Mouse (Mus musculus): ENCODE data around the gene Klk1b1. TPM values are rescaled to one million over a fixed set of nuclear protein-coding genes. Genes with fewer than 3 reads are reported as not detected.

Gene Klk1b1
- polyA plus RNA-seq, 1 experiment, result not detected

DNA sequence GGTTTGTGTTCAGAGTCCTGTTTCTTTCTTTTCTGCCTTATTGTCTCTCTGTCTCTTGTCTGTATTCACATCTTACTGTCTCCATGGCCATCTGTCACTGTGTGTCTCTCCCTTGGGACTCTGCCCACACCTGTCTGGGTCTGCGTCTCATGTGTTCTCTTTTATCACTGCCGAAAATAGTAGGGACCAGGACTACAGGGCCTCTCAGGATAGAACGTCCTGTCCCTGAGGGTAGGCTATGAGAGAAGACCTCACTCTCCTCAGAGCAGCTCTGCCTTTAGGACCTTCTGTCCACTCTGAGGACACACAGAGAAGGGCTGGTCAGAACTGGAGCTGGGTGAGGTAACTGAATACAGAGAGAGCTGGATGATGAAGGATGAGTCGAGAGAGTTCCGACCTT lies 48.5 kb downstream of the Klk1b1 start:
- no peaks in the 10 kb centered on the region for H3K27me3 ChIP-seq (ENCODE audit: control insufficient read depth, insufficient read depth, insufficient read length)
- TF ChIP-seq MAX (IDR thresholded peaks at IDR 0.05), result no peak
- TF ChIP-seq MYOG (IDR thresholded peaks at IDR 0.05; ENCODE audit: control insufficient read depth, extremely low read depth, insufficient read length), result no peak
- TF ChIP-seq FOSL1 (IDR thresholded peaks at IDR 0.05; ENCODE audit: insufficient read depth, low read length, poor library complexity, severe bottlenecking), result no peak
- TF ChIP-seq CEBPB (IDR thresholded peaks at IDR 0.05; ENCODE audit: low read depth), result no peak
- no peak for TF ChIP-seq CTCF (IDR thresholded peaks at IDR 0.05; ENCODE audit: control insufficient read depth, insufficient read depth, insufficient read length)
- TF ChIP-seq MYOD1 (IDR thresholded peaks at IDR 0.05; ENCODE audit: control insufficient read depth, insufficient read length, low read depth), result no peak
- TF ChIP-seq USF1 (IDR thresholded peaks at IDR 0.05; ENCODE audit: low read depth), result no peak
- no peak overlapping the region for H3K4me3 ChIP-seq (ENCODE audit: insufficient read depth, poor library complexity, severe bottlenecking)
- no peak overlapping the region for H3ac ChIP-seq (ENCODE audit: control insufficient read depth, insufficient read length, low read depth)
- H3K79me3 ChIP-seq (ENCODE audit: low read depth), result no peaks in the 10 kb centered on the region
- H3K79me2 ChIP-seq (ENCODE audit: control insufficient read depth, insufficient read depth), result no peaks in the 10 kb centered on the region
- no peaks in the 10 kb centered on the region for H3K36me3 ChIP-seq (ENCODE audit: control insufficient read depth, insufficient read depth)

Other genes with a start within 250 kb of the Klk1b1 start
- not detected for gene Klk12, start 197.9 kb upstream of the Klk1b1 start, polyA plus RNA-seq (2012; fragmentation: generic; extraction: Trizol)
- not detected for gene Klk11, start 192.1 kb upstream of the Klk1b1 start, polyA plus RNA-seq (2012; fragmentation: generic; extraction: Trizol)
- 2.1 TPM for gene Klk10, start 185.7 kb upstream of the Klk1b1 start, polyA plus RNA-seq (2012; fragmentation: generic; extraction: Trizol)
- gene Klk9, start 174.9 kb upstream of the Klk1b1 start, polyA plus RNA-seq (2012; fragmentation: generic; extraction: Trizol), result 0.16 TPM
- gene Klk8, start 169.2 kb upstream of the Klk1b1 start, polyA plus RNA-seq (2012; fragmentation: generic; extraction: Trizol), result 0.36 TPM
- not detected for gene Klk7, start 155.5 kb upstream of the Klk1b1 start, polyA plus RNA-seq (2012; fragmentation: generic; extraction: Trizol)
- 1.1 TPM for gene Klk6, start 142.3 kb upstream of the Klk1b1 start, polyA plus RNA-seq (2012; fragmentation: generic; extraction: Trizol)
- gene Klk5, start 124.8 kb upstream of the Klk1b1 start, polyA plus RNA-seq (2012; fragmentation: generic; extraction: Trizol), result not detected
- not detected for gene Klk4, start 85.6 kb upstream of the Klk1b1 start, polyA plus RNA-seq (2012; fragmentation: generic; extraction: Trizol)
- gene Klk15, start 33.0 kb upstream of the Klk1b1 start, polyA plus RNA-seq (2012; fragmentation: generic; extraction: Trizol), result not detected
- gene Klk1b8, start 16.1 kb upstream of the Klk1b1 start, polyA plus RNA-seq (2012; fragmentation: generic; extraction: Trizol), result not detected
- not detected for gene Klk1b9, start 9.3 kb downstream of the Klk1b1 start, polyA plus RNA-seq (2012; fragmentation: generic; extraction: Trizol)
- gene Klk1b11, start 29.1 kb downstream of the Klk1b1 start, polyA plus RNA-seq (2012; fragmentation: generic; extraction: Trizol), result not detected
- gene Klk1b26, start 45.4 kb downstream of the Klk1b1 start, polyA plus RNA-seq (2012; fragmentation: generic; extraction: Trizol), result not detected
- gene Klk1b27, start 85.5 kb downstream of the Klk1b1 start, polyA plus RNA-seq (2012; fragmentation: generic; extraction: Trizol), result not detected
- not detected for gene Klk1b21, start 135.6 kb downstream of the Klk1b1 start, polyA plus RNA-seq (2012; fragmentation: generic; extraction: Trizol)
- 0.19 TPM for gene Klk1b22, start 145.9 kb downstream of the Klk1b1 start, polyA plus RNA-seq (2012; fragmentation: generic; extraction: Trizol)
- gene Klk1b16, start 170.0 kb downstream of the Klk1b1 start, polyA plus RNA-seq (2012; fragmentation: generic; extraction: Trizol), result not detected
- not detected for gene Klk1b24, start 221.5 kb downstream of the Klk1b1 start, polyA plus RNA-seq (2012; fragmentation: generic; extraction: Trizol)
- not detected for gene Klk1b3, start 231.4 kb downstream of the Klk1b1 start, polyA plus RNA-seq (2012; fragmentation: generic; extraction: Trizol)
- gene Klk1b4, start 240.7 kb downstream of the Klk1b1 start, polyA plus RNA-seq (2012; fragmentation: generic; extraction: Trizol), result not detected
- gene Klk1b5, start 249.2 kb downstream of the Klk1b1 start, polyA plus RNA-seq (2012; fragmentation: generic; extraction: Trizol), result not detected

Measured in C2C12 (cell line).